ENCODE assay signal across 8 mouse cellular contexts in genomic region chr16:37539611-37540580, GRCm38 (mm10). TPM values are rescaled to one million over a fixed set of nuclear protein-coding genes. Genes with fewer than 3 reads are reported as not detected.
A peak's percentile ranks its signal among the peaks of the same experiment; 100 is the strongest.
DNase-seq lines count a peak whose midpoint lies in the region; ATAC-seq lines count a peak whose summit lies in the region.

Gene Gtf2e1 (minus strand): TSS chr16:37539789.
Gene Rabl3 (plus strand): TSS chr16:37539885.

- no peaks in the 10 kb centered on the region for H3K27me3 ChIP-seq in heart, embryonic 10.5 days (ENCODE audit: insufficient read depth, poor library complexity, severe bottlenecking)
- no peaks in the 10 kb centered on the region for H3K27me3 ChIP-seq in kidney, embryonic 15.5 days

- H3K4me2 ChIP-seq in kidney, embryonic 15.5 days = peak within 1 kb of the TSS; percentile 84

- WGBS in heart, embryonic 10.5 days = 3% methylated on average over 41 of the region's 41 CpGs
- 2% methylated on average over 41 of the region's 41 CpGs for WGBS in kidney, embryonic 15.5 days

- peak within 1 kb of the TSS; percentile 84 for H3K9ac ChIP-seq in kidney, embryonic 15.5 days

- H3K9me3 ChIP-seq in heart, embryonic 10.5 days = no peaks in the 10 kb centered on the region
- H3K9me3 ChIP-seq in kidney, embryonic 15.5 days (replicated peaks) = no peaks in the 10 kb centered on the region

- H3K27ac ChIP-seq in heart, embryonic 10.5 days = peak within 1 kb of the TSS; percentile 99
- peak within 1 kb of the TSS; percentile 93 for H3K27ac ChIP-seq in kidney, embryonic 15.5 days

- peak; percentile 99 for ATAC-seq in erythroblast, adult 5-6 weeks (replicated peaks; ENCODE audit: low FRiP score, poor library complexity, severe bottlenecking)
- peak; percentile 100 for ATAC-seq in kidney, embryonic 15.5 days (replicated peaks; ENCODE audit: low FRiP score)
- ATAC-seq in monocyte, adult 5-6 weeks (replicated peaks; ENCODE audit: insufficient number of reproducible peaks, low FRiP score, low TSS enrichment, poor library complexity, severe bottlenecking) = peak; percentile 98

- peaks cover 20% of the 10 kb centered on the region for H3K4me1 ChIP-seq in heart, embryonic 10.5 days
- peaks cover 14% of the 10 kb centered on the region for H3K4me1 ChIP-seq in kidney, embryonic 15.5 days

- peak within 1 kb of the TSS; percentile 87 for H3K4me3 ChIP-seq in heart, embryonic 10.5 days
- H3K4me3 ChIP-seq in kidney, embryonic 15.5 days (replicated peaks) = peak within 1 kb of the TSS; percentile 90

- peaks cover 27% of the 10 kb centered on the region for H3K36me3 ChIP-seq in heart, embryonic 10.5 days
- peaks cover 30% of the 10 kb centered on the region for H3K36me3 ChIP-seq in kidney, embryonic 15.5 days

- DNase-seq in B cell, adult 2 months = peak; percentile 92 to 94
- DNase-seq in brain, adult 2 months (ENCODE audit: low read depth, low spot score) = peak; percentile 100
- peak; percentile 99 for DNase-seq in heart, embryonic 10.5 days (ENCODE audit: low spot score)
- DNase-seq in liver = peak; percentile 95
- peak; percentile 94 for DNase-seq in spleen, postnatal 4 days (ENCODE audit: low spot score in 2 of 2)

RNA-seq across cellular contexts. Expression of gene Gtf2e1, which starts in this region (rescaled TPM):
- total RNA-seq in erythroblast, adult 5-6 weeks (2015; ENCODE audit: low replicate concordance) = 3.1 and 6.1 TPM in 2 replicates
- 2.8 and 3.8 TPM in 2 replicates for total RNA-seq in erythroblast, adult 5-6 weeks (2017; ENCODE audit: low replicate concordance)
- polyA plus RNA-seq in heart, embryonic 10.5 days (2016; fragmentation: Nextera tagmentation; extraction: Ambion mirVana) = 35.3 and 38.5 TPM in 2 replicates
- 27.6 and 27.9 TPM in 2 replicates for polyA plus RNA-seq in kidney, embryonic 15.5 days (2015; fragmentation: Nextera tagmentation; extraction: Ambion mirVana)
- total RNA-seq in monocyte, adult 5-6 weeks (2017) = 16.3 to 20.1 TPM (median 18.8 TPM) in 3 replicates

RNA-seq across cellular contexts. Expression of gene Rabl3, which starts in this region (rescaled TPM):
- 4.4 and 5.4 TPM in 2 replicates for total RNA-seq in erythroblast, adult 5-6 weeks (2015; ENCODE audit: low replicate concordance)
- total RNA-seq in erythroblast, adult 5-6 weeks (2017; ENCODE audit: low replicate concordance) = 1.5 and 2.0 TPM in 2 replicates
- polyA plus RNA-seq in heart, embryonic 10.5 days (2016; fragmentation: Nextera tagmentation; extraction: Ambion mirVana) = 39.8 and 40.5 TPM in 2 replicates
- 22.3 and 23.6 TPM in 2 replicates for polyA plus RNA-seq in kidney, embryonic 15.5 days (2015; fragmentation: Nextera tagmentation; extraction: Ambion mirVana)
- 5.7 to 12.0 TPM (median 7.3 TPM) in 3 replicates for total RNA-seq in monocyte, adult 5-6 weeks (2017)

Comparison
In these comparisons a context has a peak if more than half of its experiments do, and no peak if none do; other contexts are left out.
1. Peak in every context shown above with its lines: DNase-seq, ATAC-seq, H3K4me3 ChIP-seq and H3K27ac ChIP-seq.